Mouse (Mus musculus) heart, adult 2 months (tissue): ENCODE measurements around the gene Cfap43.

Source experiments
- CTCF ChIP-seq: fragments of 200-600 bp; IDR thresholded peaks from 2 replicates; pipeline ENCODE4 v1.8.1; 2022; ENCODE audit warnings: antibody characterized with exemption, mild to moderate bottlenecking, moderate library complexity
- POLR2A ChIP-seq: fragments of 200-500 bp; IDR thresholded peaks from 2 replicates; pipeline ENCODE4 v1.6.1; 2011; ENCODE audit warnings: mild to moderate bottlenecking, low read depth, low read length, control low read depth; ENCODE audit not compliant: insufficient read depth

DNA sequence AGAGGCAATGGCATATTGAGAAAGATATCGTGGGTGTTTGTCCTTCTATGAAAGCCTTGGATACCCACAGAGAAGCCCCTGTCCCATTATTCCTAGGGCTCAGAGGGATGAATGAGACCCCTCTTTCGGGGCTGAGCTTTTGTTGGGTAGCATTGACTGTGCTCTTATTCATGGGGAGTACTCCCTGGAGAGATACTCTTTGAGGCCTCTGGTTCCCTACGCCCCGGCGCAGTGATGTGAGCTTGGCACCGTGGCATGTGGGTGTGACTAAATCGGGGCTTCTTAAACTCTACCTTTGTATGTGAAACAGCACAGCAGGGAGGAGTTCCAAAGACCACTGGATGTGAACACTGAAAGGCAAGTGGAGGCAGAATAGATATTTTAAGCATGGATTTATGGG, 122.4 kb downstream of the Cfap43 start:
- no peak for TF ChIP-seq POLR2A
- no peak for TF ChIP-seq CTCF
